In the genomic region with DNA sequence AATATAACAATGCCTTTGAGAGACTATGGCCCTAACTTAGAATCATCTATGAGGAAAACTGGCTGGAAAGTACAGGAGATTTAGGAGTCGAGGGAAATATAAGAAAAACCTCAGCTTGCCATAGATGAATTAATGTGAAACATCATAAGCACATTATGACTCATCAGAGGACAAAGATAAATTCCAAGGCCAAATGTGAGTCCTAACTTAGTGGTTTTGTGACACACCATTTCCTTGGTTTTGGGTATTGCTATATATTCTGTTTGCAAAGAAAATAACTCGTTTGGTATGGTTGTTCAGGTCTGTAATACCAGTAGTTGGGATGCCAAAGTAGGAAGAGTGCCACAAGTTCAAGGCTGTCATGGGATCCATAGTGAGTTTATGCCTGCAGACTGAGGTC, we compare ENCODE assay signal across 22 mouse cellular contexts. TPM values are rescaled to one million over a fixed set of nuclear protein-coding genes. Genes with fewer than 3 reads are reported as not detected.
DNase-seq lines count a peak whose midpoint lies in the region; ATAC-seq and TF ChIP-seq lines count a peak whose summit lies in the region.
"Had no signal": no experiment of that assay in that cellular context is flagged by ENCODE, and none has a peak within 500 bp of the region (broad histone marks: within the 10 kb centered on the region; RNA-seq: fewer than 3 reads in every experiment).

No protein-coding gene starts in this region.

- no peak overlapping the region for H3ac ChIP-seq in C2C12 (ENCODE audit: control insufficient read depth, insufficient read length, low read depth)
- H3ac ChIP-seq in myocyte (ENCODE audit: control insufficient read depth, insufficient read length), result no peak overlapping the region

- no peaks in the 10 kb centered on the region for H3K4me1 ChIP-seq in forebrain, embryonic 13.5 days
- H3K4me1 ChIP-seq: embryonic facial prominence, embryonic 12.5 days had no signal

- no peak for TF ChIP-seq CTCF in C2C12 (IDR thresholded peaks at IDR 0.05; ENCODE audit: control insufficient read depth, insufficient read depth, insufficient read length)

- H3K9ac ChIP-seq in forebrain, embryonic 13.5 days, result no peak overlapping the region
- H3K9ac ChIP-seq: embryonic facial prominence, embryonic 12.5 days had no signal

- no peaks in the 10 kb centered on the region for H3K79me3 ChIP-seq in C2C12 (ENCODE audit: low read depth)

- peak overlapping the region; percentile 49 for H3K4me2 ChIP-seq in myocyte (ENCODE audit: low read depth)
- H3K4me2 ChIP-seq in forebrain, embryonic 13.5 days, result no peak overlapping the region
- H3K4me2 ChIP-seq: embryonic facial prominence, embryonic 12.5 days had no signal

- no peak overlapping the region for H3K27ac ChIP-seq in forebrain, embryonic 13.5 days
- H3K27ac ChIP-seq: embryonic facial prominence, embryonic 10.5 days; embryonic facial prominence, embryonic 12.5 days had no signal

- H3K4me3 ChIP-seq in C2C12 (ENCODE audit: insufficient read depth, poor library complexity, severe bottlenecking) (no peak overlapping the region), myocyte (no peak overlapping the region)
- H3K4me3 ChIP-seq in forebrain, embryonic 13.5 days, result no peak overlapping the region
- H3K4me3 ChIP-seq: embryonic facial prominence, embryonic 10.5 days; embryonic facial prominence, embryonic 12.5 days had no signal

- no peak for TF ChIP-seq POLR2A in myocyte (IDR thresholded peaks at IDR 0.05; ENCODE audit: insufficient read length, low read depth)

- ATAC-seq in forebrain, embryonic 13.5 days, result no peak
- ATAC-seq: activated CD4-positive, CD25-positive, alpha-beta regulatory T cell, adult 4 months; forebrain, embryonic 14.5 days; forebrain, embryonic 16.5 days; Patski had no signal

- H3K79me2 ChIP-seq in C2C12 (ENCODE audit: control insufficient read depth, insufficient read depth), result no peaks in the 10 kb centered on the region
- H3K79me2 ChIP-seq in myocyte (ENCODE audit: control insufficient read depth, insufficient read depth), result no peaks in the 10 kb centered on the region

- H3K9me3 ChIP-seq in forebrain, embryonic 13.5 days (replicated peaks), result no peaks in the 10 kb centered on the region
- H3K9me3 ChIP-seq: embryonic facial prominence, embryonic 10.5 days; embryonic facial prominence, embryonic 12.5 days had no signal

- 77% methylated on average over 2 of the region's 2 CpGs for WGBS in forebrain, embryonic 13.5 days

- DNase-seq in 3T3-L1 (ENCODE audit: low read depth, low spot score), result peak; percentile 81
- no peak for DNase-seq in left cerebral cortex, adult 18-20 months (ENCODE audit: low spot score in 2 of 2)
- no peak for DNase-seq in layer of hippocampus, postnatal 36 days
- DNase-seq: adrenal gland, adult 8-10 months; adrenal gland, postnatal 14 days; adrenal gland, postnatal 36 days; B cell, adult 2 months; cerebellum, adult 11-12 months; cerebellum, adult 2 months; cerebellum, adult 9-10 months; cerebellum, postnatal 10 days; cerebellum, postnatal 25 days had no signal

- H3K36me3 ChIP-seq in C2C12 (ENCODE audit: control insufficient read depth, insufficient read depth) (no peaks in the 10 kb centered on the region), myocyte (ENCODE audit: control insufficient read depth, insufficient read depth) (no peaks in the 10 kb centered on the region)
- H3K36me3 ChIP-seq in forebrain, embryonic 13.5 days (ENCODE audit: poor library complexity, severe bottlenecking), result no peaks in the 10 kb centered on the region
- H3K36me3 ChIP-seq: embryonic facial prominence, embryonic 10.5 days; embryonic facial prominence, embryonic 12.5 days had no signal

- H3K27me3 ChIP-seq in C2C12 (ENCODE audit: control insufficient read depth, insufficient read depth, insufficient read length) (no peaks in the 10 kb centered on the region), myocyte (ENCODE audit: control insufficient read depth, insufficient read depth, insufficient read length) (no peaks in the 10 kb centered on the region)
- H3K27me3 ChIP-seq in forebrain, embryonic 13.5 days, result no peaks in the 10 kb centered on the region
- H3K27me3 ChIP-seq: embryonic facial prominence, embryonic 12.5 days; Patski had no signal

TF ChIP-seq in C2C12, 6 proteins besides CTCF, POLR2A, EP300 and RAD21:
- TF ChIP-seq FOSL1 (IDR thresholded peaks at IDR 0.05; ENCODE audit: insufficient read depth, low read length, poor library complexity, severe bottlenecking), result peak; percentile 95
- TF ChIP-seq MYOG (IDR thresholded peaks at IDR 0.05; ENCODE audit: control insufficient read depth, extremely low read depth, insufficient read length), result no peak
- TF ChIP-seq MAX (IDR thresholded peaks at IDR 0.05), result peak; percentile 21
- peak; percentile 58 for TF ChIP-seq CEBPB (IDR thresholded peaks at IDR 0.05; ENCODE audit: low read depth)
- TF ChIP-seq MYOD1 (IDR thresholded peaks at IDR 0.05; ENCODE audit: control insufficient read depth, insufficient read length, low read depth), result no peak

TF ChIP-seq in myocyte, 11 proteins besides CTCF, POLR2A, EP300 and RAD21:
- TF ChIP-seq USF1 (IDR thresholded peaks at IDR 0.05; ENCODE audit: low read depth), result no peak
- TF ChIP-seq POLR2AphosphoS2 (IDR thresholded peaks at IDR 0.05; ENCODE audit: insufficient read length, low read depth), result no peak
- no peak for TF ChIP-seq TCF3 (IDR thresholded peaks at IDR 0.05; ENCODE audit: insufficient read length, low read depth)
- no peak for TF ChIP-seq MYOG (IDR thresholded peaks at IDR 0.05; ENCODE audit: control insufficient read depth in 1 of 3, insufficient read depth in 1 of 3, insufficient read length in 2 of 3, low read depth in 2 of 3)
- no peak for TF ChIP-seq REST (IDR thresholded peaks at IDR 0.05; ENCODE audit: insufficient read depth, insufficient read length)
- no peak for TF ChIP-seq TCF12 (IDR thresholded peaks at IDR 0.05; ENCODE audit: insufficient read depth, poor library complexity, severe bottlenecking)
- no peak for TF ChIP-seq CEBPB (IDR thresholded peaks at IDR 0.05; ENCODE audit: insufficient read depth, poor library complexity, severe bottlenecking)
- no peak for TF ChIP-seq MAX (IDR thresholded peaks at IDR 0.05; ENCODE audit: low read depth)
- no peak for TF ChIP-seq MYOD1 (IDR thresholded peaks at IDR 0.05; ENCODE audit: control insufficient read depth in 1 of 3, insufficient read length in 2 of 3, low read depth in 2 of 3)
- no peak for TF ChIP-seq E2F4 (IDR thresholded peaks at IDR 0.05; ENCODE audit: insufficient read depth)
- TF ChIP-seq SRF (IDR thresholded peaks at IDR 0.05; ENCODE audit: control insufficient read depth, insufficient read length, low read depth), result no peak
TF ChIP-seq in myocyte: peak in this region for 0.

RNA-seq across cellular contexts. Expression of a gene that starts 5.1 kb away (rescaled TPM):
- polyA plus RNA-seq in C2C12 (2012; fragmentation: generic; extraction: Trizol) (2.6 TPM), myocyte (2012; fragmentation: generic; extraction: Trizol) (3.0 TPM)
- 10 to 100 TPM; 25.5 to 28.7 TPM for total RNA-seq in left cerebral cortex, adult 18-20 months (2021)
- polyA plus RNA-seq in forebrain, embryonic 13.5 days (2015; fragmentation: Nextera tagmentation; extraction: Ambion mirVana), result 18.9 and 20.5 TPM in 2 replicates
- 10 to 100 TPM; 21.7 to 24.8 TPM for total RNA-seq in layer of hippocampus, postnatal 36 days (2021)

RNA-seq across cellular contexts. Expression of a gene that starts 49.2 kb away (rescaled TPM):
- 1.8 TPM for polyA plus RNA-seq in C2C12 (2012; fragmentation: generic; extraction: Trizol)
- 5.3 TPM for polyA plus RNA-seq in myocyte (2012; fragmentation: generic; extraction: Trizol)
- 1 to 10 TPM; 1.0 to 1.3 TPM for total RNA-seq in left cerebral cortex, adult 18-20 months (2021)
- polyA plus RNA-seq in forebrain, embryonic 13.5 days (2015; fragmentation: Nextera tagmentation; extraction: Ambion mirVana), result 0.14 and 0.37 TPM in 2 replicates
- total RNA-seq in layer of hippocampus, postnatal 36 days (2021), result 1 to 10 TPM; 1.1 to 1.6 TPM
- total RNA-seq: MEL had no signal

RNA-seq across cellular contexts. Expression of a gene that starts 59.1 kb away (rescaled TPM):
- polyA plus RNA-seq in C2C12 (2012; fragmentation: generic; extraction: Trizol) (10.0 TPM), myocyte (2012; fragmentation: generic; extraction: Trizol) (5.5 TPM)
- total RNA-seq in left cerebral cortex, adult 18-20 months (2021), result 10 to 100 TPM; 44.6 to 49.2 TPM
- polyA plus RNA-seq in forebrain, embryonic 13.5 days (2015; fragmentation: Nextera tagmentation; extraction: Ambion mirVana), result 31.5 and 31.7 TPM in 2 replicates
- 10 to 100 TPM; 46.4 to 49.3 TPM for total RNA-seq in layer of hippocampus, postnatal 36 days (2021)
